Comparison of ENCODE assay signal across 10 mouse cellular contexts in genomic region chr17:62659501-62660175, GRCm38 (mm10).
DNase-seq lines count a peak whose midpoint lies in the region; ATAC-seq lines count a peak whose summit lies in the region.
"Had no signal": no experiment of that assay in that cellular context is flagged by ENCODE, and none has a peak within 500 bp of the region (broad histone marks: within the 10 kb centered on the region; RNA-seq: fewer than 3 reads in every experiment).

No protein-coding gene starts in this region.

- H3K27me3 ChIP-seq in heart, embryonic 11.5 days (ENCODE audit: control insufficient read depth, insufficient read depth, low read length): no peaks in the 10 kb centered on the region
- H3K27me3 ChIP-seq in limb, embryonic 10.5 days (ENCODE audit: low read depth, poor library complexity, severe bottlenecking): no peaks in the 10 kb centered on the region
- no peaks in the 10 kb centered on the region for H3K27me3 ChIP-seq in liver, embryonic 11.5 days (replicated peaks; ENCODE audit: control insufficient read depth, insufficient read depth, low read length)
- H3K27me3 ChIP-seq: heart, embryonic 13.5 days; lung, embryonic 15.5 days had no signal

- no peaks in the 10 kb centered on the region for H3K36me3 ChIP-seq in heart, embryonic 11.5 days (ENCODE audit: control insufficient read depth, insufficient read depth, low read length)
- H3K36me3 ChIP-seq in limb, embryonic 10.5 days: no peaks in the 10 kb centered on the region
- no peaks in the 10 kb centered on the region for H3K36me3 ChIP-seq in liver, embryonic 11.5 days (ENCODE audit: control insufficient read depth, insufficient read depth, low read length)
- H3K36me3 ChIP-seq: heart, embryonic 13.5 days; lung, embryonic 15.5 days had no signal

- H3K4me2 ChIP-seq in heart, embryonic 11.5 days: no peak overlapping the region
- H3K4me2 ChIP-seq in liver, embryonic 11.5 days: no peak overlapping the region
- H3K4me2 ChIP-seq: heart, embryonic 13.5 days; lung, embryonic 15.5 days had no signal

- peaks cover 15% of the 10 kb centered on the region; the same call in 1 of the 2 replicates for H3K4me1 ChIP-seq in heart, embryonic 11.5 days (ENCODE audit: control insufficient read depth, insufficient read depth, low read length)
- peaks cover 17% of the 10 kb centered on the region for H3K4me1 ChIP-seq in limb, embryonic 10.5 days
- H3K4me1 ChIP-seq in liver, embryonic 11.5 days (replicated peaks; ENCODE audit: control insufficient read depth, insufficient read depth, low read length): 0 out of 2 replicates have a peak, but pooled peaks cover 3% of the 10 kb centered on the region

- no peaks in the 10 kb centered on the region for H3K9me3 ChIP-seq in heart, embryonic 11.5 days (replicated peaks; ENCODE audit: control insufficient read depth, low read length)
- no peaks in the 10 kb centered on the region for H3K9me3 ChIP-seq in limb, embryonic 10.5 days (replicated peaks)
- no peaks in the 10 kb centered on the region for H3K9me3 ChIP-seq in liver, embryonic 11.5 days (ENCODE audit: control insufficient read depth, low read length)
- H3K9me3 ChIP-seq: heart, embryonic 13.5 days; lung, embryonic 15.5 days had no signal

- no peak overlapping the region for H3K4me3 ChIP-seq in heart, embryonic 11.5 days (ENCODE audit: low read depth, low read length)
- no peak overlapping the region for H3K4me3 ChIP-seq in limb, embryonic 10.5 days
- no peak overlapping the region for H3K4me3 ChIP-seq in liver, embryonic 11.5 days (ENCODE audit: low read depth, low read length)
- H3K4me3 ChIP-seq: heart, embryonic 13.5 days; lung, embryonic 15.5 days had no signal

- peak; percentile 91 for DNase-seq in heart, adult 11 months
- no peak for DNase-seq in heart, postnatal 4 days
- peak; percentile 41 to 69 for DNase-seq in frontal cortex, postnatal 14 days (ENCODE audit: low spot score in 2 of 2)
- DNase-seq in left cerebral cortex, adult 18-20 months (ENCODE audit: low spot score in 2 of 2): peak; percentile 40 to 57
- peak; percentile 78 for DNase-seq in retina, postnatal 1 day
- no peak for DNase-seq in limb, embryonic 10.5 days (ENCODE audit: low spot score)
- DNase-seq in liver, embryonic 11.5 days (ENCODE audit: low spot score): no peak

- WGBS in heart, embryonic 11.5 days (ENCODE audit: insufficient replicate concordance): 83% methylated on average over 14 of the region's 14 CpGs
- 93% methylated on average over 14 of the region's 14 CpGs for WGBS in limb, embryonic 10.5 days
- 90% methylated on average over 14 of the region's 14 CpGs for WGBS in liver, embryonic 11.5 days

- H3K27ac ChIP-seq in heart, embryonic 11.5 days (ENCODE audit: low read depth, low read length): no peak overlapping the region
- no peak overlapping the region for H3K27ac ChIP-seq in limb, embryonic 10.5 days
- H3K27ac ChIP-seq in liver, embryonic 11.5 days (ENCODE audit: low read depth, low read length): no peak overlapping the region
- H3K27ac ChIP-seq: heart, embryonic 13.5 days; lung, embryonic 15.5 days had no signal

- no peak overlapping the region for H3K9ac ChIP-seq in heart, embryonic 11.5 days (ENCODE audit: low read depth, low read length)
- H3K9ac ChIP-seq in liver, embryonic 11.5 days (ENCODE audit: low read depth, low read length): no peak overlapping the region
- H3K9ac ChIP-seq: heart, embryonic 13.5 days; lung, embryonic 15.5 days had no signal

- no peak for ATAC-seq in heart, embryonic 11.5 days (replicated peaks; ENCODE audit: insufficient number of reproducible peaks, low FRiP score, low TSS enrichment)
- no peak for ATAC-seq in liver, embryonic 11.5 days (replicated peaks; ENCODE audit: low FRiP score)

Comparison
In these comparisons a context has a peak if more than half of its experiments do, and no peak if none do; other contexts are left out.
1. DNase-seq: peak in heart, adult 11 months (single experiment), frontal cortex, postnatal 14 days (2 of 2), left cerebral cortex, adult 18-20 months (2 of 2) and retina, postnatal 1 day (single experiment); none in heart, postnatal 4 days (single experiment), limb, embryonic 10.5 days (single experiment) and liver, embryonic 11.5 days (single experiment).